Mouse (Mus musculus) testis, adult 2 months (tissue): ENCODE measurements around the gene Kdr.

Experiments
- CTCF ChIP-seq: fragments of 200-500 bp; IDR thresholded peaks from 2 replicates; pipeline ENCODE4 v1.5.1; 2012; ENCODE audit warnings: low read depth, mild to moderate bottlenecking, inconsistent platforms, low read length, moderate library complexity; ENCODE audit not compliant: control insufficient read depth, insufficient read depth, insufficient replicate concordance
- POLR2A ChIP-seq: fragments of 200-500 bp; IDR thresholded peaks from 2 replicates; pipeline ENCODE4 v1.6.1; 2012; ENCODE audit warnings: low read depth, mild to moderate bottlenecking, inconsistent platforms, low read length, moderate library complexity; ENCODE audit not compliant: control insufficient read depth

- TF ChIP-seq CTCF = no peak
- TF ChIP-seq POLR2A = no peak
These were observed 40.1 kb upstream of the Kdr start for GRCm38 (mm10) chr5:76018321-76018720.
